Mouse (Mus musculus): ENCODE data around the gene Actl9.
A peak's percentile ranks its signal among the peaks of the same experiment; 100 is the strongest.

The Actl9 gene

DNA sequence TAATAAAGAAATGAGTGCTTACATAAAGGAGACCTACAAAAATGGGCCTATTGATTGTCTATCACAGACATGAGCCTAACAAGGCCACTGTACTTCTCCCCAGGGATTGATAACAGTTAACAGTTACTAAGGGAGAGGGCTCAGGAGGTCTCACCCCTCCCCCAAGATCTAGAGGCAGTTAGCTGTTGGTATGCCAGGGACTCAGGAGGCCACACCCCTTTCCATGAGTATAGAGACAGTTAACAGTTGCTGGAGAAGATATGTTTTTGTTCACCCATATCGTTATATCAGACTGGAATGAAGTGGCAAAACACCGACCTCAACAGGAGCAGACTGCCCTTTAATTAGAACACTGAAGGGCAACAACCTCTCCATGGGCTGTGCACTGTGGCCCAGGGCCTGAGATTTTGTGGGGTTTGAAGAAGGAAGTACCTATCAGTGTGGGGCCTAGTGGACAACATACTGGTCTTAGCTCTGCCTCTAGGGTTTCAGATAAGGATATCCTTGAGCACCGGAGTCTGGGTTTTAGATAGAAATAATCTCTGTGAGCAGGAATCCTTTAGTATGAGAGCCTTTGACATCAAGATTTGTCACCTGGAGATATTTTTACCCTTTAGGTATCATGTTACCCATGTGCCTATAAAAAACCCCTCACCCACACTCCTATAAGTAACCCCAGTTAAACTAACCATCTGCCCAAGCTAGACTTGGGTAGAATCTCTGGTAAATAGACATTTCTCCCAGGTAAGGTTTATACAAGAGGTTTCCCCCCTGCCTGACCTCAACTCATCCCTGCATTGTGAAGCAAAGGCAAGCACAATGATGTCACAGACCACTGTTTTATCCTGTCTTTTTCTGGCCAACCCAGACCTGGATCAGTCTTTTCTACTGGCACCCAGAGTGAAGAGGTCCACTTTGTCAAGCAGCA is at the start of gene Actl9:
Gene Actl9, plus strand, starts transcription at position 878 of the 928 bp plus-strand sequence.
- no peak for DNase-seq

- DNase-seq: no peak
Measured at GRCm38 (mm10) chr17:33385705-33386104, 47.0 kb upstream of the Actl9 start.

- DNase-seq: no peak
Measured at GRCm38 (mm10) chr17:33392271-33392670, 40.4 kb upstream of the Actl9 start.

DNA sequence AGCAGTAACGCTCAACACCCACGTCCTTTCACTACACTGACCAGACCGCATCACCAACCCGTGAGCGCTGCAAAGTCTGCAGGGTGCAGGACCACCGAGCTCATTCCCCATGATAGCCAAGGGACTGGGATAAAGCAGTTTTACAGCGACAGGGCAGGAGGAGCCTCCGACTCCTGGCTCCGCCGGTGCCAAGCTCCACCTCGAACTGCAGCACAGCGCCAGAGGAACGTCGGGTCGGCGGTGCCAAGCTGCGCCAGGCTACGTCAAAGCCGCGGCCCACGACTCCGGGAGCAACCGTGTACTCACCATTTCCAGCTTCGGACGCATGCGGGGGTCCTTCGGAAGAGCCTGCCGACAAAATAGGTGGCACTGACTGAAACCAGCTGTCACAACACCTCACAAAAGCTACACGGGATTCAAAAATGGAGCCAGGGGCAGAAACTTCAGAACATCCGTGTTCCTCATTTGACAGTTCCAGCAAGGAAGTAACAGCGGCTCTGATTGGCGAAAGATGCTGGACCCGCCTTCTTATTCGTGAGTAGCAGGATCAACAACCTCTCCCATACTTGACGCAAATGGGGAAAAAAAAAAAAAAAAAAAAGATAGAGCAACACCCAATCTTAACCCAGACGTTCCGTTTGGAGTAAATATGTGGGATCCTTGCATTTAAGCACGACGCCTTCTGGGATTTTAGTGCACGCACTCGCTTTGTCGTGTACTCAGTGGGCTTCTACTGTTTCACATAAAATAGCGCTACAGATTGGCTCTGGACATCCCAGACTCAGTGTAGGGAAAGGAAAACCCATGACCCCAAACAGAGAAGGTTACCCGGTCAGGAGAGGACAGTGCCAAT is 38.3 kb upstream of the Actl9 start, which contains the start of gene Zfp101:
Gene Zfp101, minus strand, starts transcription at position 460 of the 853 bp plus-strand sequence.
- DNase-seq: peak; percentile 70 to 74

DNA sequence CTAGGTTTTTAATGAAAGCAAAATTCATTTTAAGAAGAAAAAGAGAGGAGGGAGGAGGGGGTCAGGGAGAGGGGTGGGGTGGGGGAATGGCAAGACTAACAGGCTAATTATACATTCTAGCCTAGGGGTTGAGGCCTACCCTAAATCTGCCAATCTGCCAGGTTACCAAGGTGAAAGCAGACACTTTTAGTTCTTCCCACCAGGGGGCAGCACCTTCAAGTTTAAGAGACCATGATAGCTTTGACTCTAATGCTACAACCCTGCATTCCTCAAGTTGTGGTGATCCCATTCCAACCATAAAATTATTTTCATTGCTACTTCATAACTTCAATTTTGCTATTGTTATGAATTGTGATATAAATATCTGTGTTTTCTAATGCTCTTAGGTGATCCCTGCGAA is 6.5 kb downstream of the Actl9 start:
- DNase-seq: peak; percentile 20 to 74

DNA sequence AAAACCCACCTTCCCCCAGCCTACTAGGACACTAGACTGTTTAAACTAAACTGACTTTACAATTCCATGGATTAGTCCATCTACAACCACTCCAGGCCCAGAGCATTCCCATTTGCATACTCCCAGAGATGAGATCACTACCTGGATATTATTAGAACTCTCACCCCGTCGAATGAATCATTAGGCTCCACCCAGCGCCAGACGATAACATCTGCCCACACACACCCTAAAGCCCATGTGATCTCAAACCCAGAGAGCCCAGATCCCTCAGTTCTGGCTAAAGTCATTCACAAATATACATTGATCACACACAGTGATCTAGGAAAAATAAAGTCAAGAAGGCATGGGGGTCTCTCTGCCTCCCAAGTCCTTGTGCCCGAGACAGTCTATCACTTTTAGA is 7.2 kb downstream of the Actl9 start:
- DNase-seq: no peak

GRCm38 (mm10) chr17:33441159-33441558 is 8.5 kb downstream of the Actl9 start:
- DNase-seq: no peak

DNA sequence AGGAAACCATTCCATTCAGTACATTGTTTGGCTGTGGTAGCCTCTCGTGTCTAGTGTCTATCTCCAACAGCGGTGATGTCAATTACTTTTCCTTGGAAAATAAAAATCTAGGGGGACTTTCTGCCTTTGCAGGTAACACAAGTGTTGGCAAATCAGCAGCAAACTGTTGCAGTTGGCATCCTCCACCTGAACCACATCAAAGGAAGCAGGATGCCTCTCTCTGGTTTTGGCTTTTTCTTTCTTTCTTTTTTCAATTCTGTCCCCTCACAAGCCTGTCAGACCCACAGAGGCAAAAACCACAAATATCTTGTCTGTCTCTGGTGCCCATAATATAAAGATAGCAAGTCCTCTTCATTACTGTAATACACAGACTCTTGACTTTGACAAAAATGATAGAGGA is 23.9 kb downstream of the Actl9 start:
- no peak for DNase-seq

GRCm38 (mm10) chr17:33471206-33471605 is 38.5 kb downstream of the Actl9 start:
- no peak for DNase-seq
